Mouse (Mus musculus): Measurements from ENCODE around the gene Ecsit. TPM values are rescaled to one million over a fixed set of nuclear protein-coding genes. Genes with fewer than 3 reads are reported as not detected.

The Ecsit gene
- polyA plus RNA-seq (2015; fragmentation: Nextera tagmentation; extraction: Ambion mirVana), result 40.4 and 42.8 TPM in 2 replicates

GRCm38 (mm10) chr9:22085022-22085834, at the start of gene Ecsit:
TSS of gene Ecsit (minus strand) at chr9:22085438.
- under 1% methylated on average over 48 of the region's 48 CpGs for WGBS
- peak within 1 kb of the TSS; percentile 84 for H3K4me2 ChIP-seq
- no peaks in the 10 kb centered on the region for H3K9me3 ChIP-seq
- peak; percentile 99 for ATAC-seq (ENCODE audit: insufficient read depth, low FRiP score, low read depth)
- peak within 1 kb of the TSS; percentile 58 for H3K9ac ChIP-seq
- peak within 1 kb of the TSS; percentile 88 for H3K27ac ChIP-seq
- H3K4me1 ChIP-seq, result peaks cover 7% of the 10 kb centered on the region; the same call in 1 of the 2 replicates
- H3K4me3 ChIP-seq (replicated peaks), result peak within 1 kb of the TSS; percentile 67
- H3K27me3 ChIP-seq (replicated peaks), result no peaks in the 10 kb centered on the region
- H3K36me3 ChIP-seq, result 0 out of 2 replicates have a peak, but pooled peaks cover 4% of the 10 kb centered on the region

- H3K4me2 ChIP-seq, result no peak overlapping the region
- H3K36me3 ChIP-seq, result no peaks in the 10 kb centered on the region
- no peak for ATAC-seq (ENCODE audit: insufficient read depth, low FRiP score, low read depth)
- H3K27ac ChIP-seq, result no peak overlapping the region
- no peaks in the 10 kb centered on the region for H3K9me3 ChIP-seq
- H3K27me3 ChIP-seq (replicated peaks), result no peaks in the 10 kb centered on the region
- 75% methylated on average over 7 of the region's 7 CpGs for WGBS
- H3K4me1 ChIP-seq, result peaks cover 14% of the 10 kb centered on the region
- H3K9ac ChIP-seq, result no peak overlapping the region
- no peak overlapping the region for H3K4me3 ChIP-seq (replicated peaks)
These were observed 49.1 kb upstream of the Ecsit start for GRCm38 (mm10) chr9:22134246-22134890.

- no peak overlapping the region for H3K9ac ChIP-seq
- 31% methylated on average over 11 of the region's 11 CpGs for WGBS
- H3K27ac ChIP-seq, result peak overlapping the region; percentile 32; the same call in 1 of the 2 replicates
These were observed 47.0 kb upstream of the Ecsit start for GRCm38 (mm10) chr9:22132220-22132619.

GRCm38 (mm10) chr9:22131226-22131981, 46.2 kb upstream of the Ecsit start:
- peak overlapping the region; percentile 32; the same call in 1 of the 2 replicates for H3K27ac ChIP-seq
- H3K4me2 ChIP-seq, result peak overlapping the region; percentile 87

More at GRCm38 (mm10) chr9:22132220-22132619, 47.0 kb upstream of the Ecsit start:
- H3K36me3 ChIP-seq, result no peaks in the 10 kb centered on the region
- H3K9me3 ChIP-seq, result no peaks in the 10 kb centered on the region
- peaks cover 14% of the 10 kb centered on the region for H3K4me1 ChIP-seq
- H3K27me3 ChIP-seq (replicated peaks), result no peaks in the 10 kb centered on the region
- peak overlapping the region; percentile 87 for H3K4me2 ChIP-seq
- peak overlapping the region; percentile 44 for H3K4me3 ChIP-seq (replicated peaks)
- ATAC-seq (ENCODE audit: insufficient read depth, low FRiP score, low read depth), result peak; percentile 9; the same call in 1 of the 2 replicates

GRCm38 (mm10) chr9:22125246-22126027, 40.2 kb upstream of the Ecsit start:
- Histone ChIP-seq H3K27ac (no peak overlapping the region), H3K36me3 (no peaks in the 10 kb centered on the region), H3K27me3 (replicated peaks) (no peaks in the 10 kb centered on the region), H3K4me2 (no peak overlapping the region), H3K4me3 (replicated peaks) (no peak overlapping the region), H3K9me3 (no peaks in the 10 kb centered on the region), H3K4me1 (no peaks in the 10 kb centered on the region), H3K9ac (no peak overlapping the region)
- 90% methylated on average over 15 of the region's 15 CpGs for WGBS
- no peak for ATAC-seq (ENCODE audit: insufficient read depth, low FRiP score, low read depth)

More at GRCm38 (mm10) chr9:22131226-22131981, 46.2 kb upstream of the Ecsit start:
- Histone ChIP-seq H3K36me3 (no peaks in the 10 kb centered on the region), H3K27me3 (replicated peaks) (no peaks in the 10 kb centered on the region), H3K4me1 (peaks cover 14% of the 10 kb centered on the region), H3K4me3 (replicated peaks) (peak overlapping the region; percentile 44), H3K9me3 (no peaks in the 10 kb centered on the region), H3K9ac (peak overlapping the region; percentile 40)
- ATAC-seq (ENCODE audit: insufficient read depth, low FRiP score, low read depth), result peak; percentile 63
- WGBS, result 3% methylated on average over 35 of the region's 35 CpGs

- no peak overlapping the region for H3K27ac ChIP-seq
- H3K9me3 ChIP-seq, result no peaks in the 10 kb centered on the region
- WGBS, result 83% methylated on average over 3 of the region's 3 CpGs
- H3K4me1 ChIP-seq, result no peaks in the 10 kb centered on the region
- ATAC-seq (ENCODE audit: insufficient read depth, low FRiP score, low read depth), result no peak
- no peak overlapping the region for H3K4me3 ChIP-seq (replicated peaks)
- no peak overlapping the region for H3K4me2 ChIP-seq
- H3K36me3 ChIP-seq, result no peaks in the 10 kb centered on the region
- H3K9ac ChIP-seq, result no peak overlapping the region
- no peaks in the 10 kb centered on the region for H3K27me3 ChIP-seq (replicated peaks)
These were observed 38.9 kb upstream of the Ecsit start for GRCm38 (mm10) chr9:22124169-22124568.

- Histone ChIP-seq H3K9ac (no peak overlapping the region), H3K4me3 (replicated peaks) (no peak overlapping the region), H3K36me3 (no peaks in the 10 kb centered on the region), H3K4me1 (no peaks in the 10 kb centered on the region), H3K4me2 (no peak overlapping the region), H3K27me3 (replicated peaks) (no peaks in the 10 kb centered on the region), H3K9me3 (no peaks in the 10 kb centered on the region), H3K27ac (no peak overlapping the region)
- WGBS, result 77% methylated on average over 7 of the region's 7 CpGs
- 0 out of 2 replicates have a peak, but pooled peaks have one; percentile 15 for ATAC-seq (ENCODE audit: insufficient read depth, low FRiP score, low read depth)
These were observed 37.9 kb upstream of the Ecsit start for GRCm38 (mm10) chr9:22123069-22123609.

- Histone ChIP-seq H3K36me3 (no peaks in the 10 kb centered on the region), H3K27me3 (replicated peaks) (no peaks in the 10 kb centered on the region), H3K9me3 (no peaks in the 10 kb centered on the region), H3K4me2 (no peak overlapping the region), H3K4me3 (replicated peaks) (no peak overlapping the region), H3K4me1 (peaks cover 6% of the 10 kb centered on the region; the same call in 1 of the 2 replicates), H3K9ac (no peak overlapping the region), H3K27ac (no peak overlapping the region)
- 66% methylated on average over 3 of the region's 3 CpGs for WGBS
- no peak for ATAC-seq (ENCODE audit: insufficient read depth, low FRiP score, low read depth)
These were observed 36.8 kb upstream of the Ecsit start for GRCm38 (mm10) chr9:22122005-22122404.

GRCm38 (mm10) chr9:22121545-22121944, 36.3 kb upstream of the Ecsit start:
- Histone ChIP-seq H3K36me3 (no peaks in the 10 kb centered on the region), H3K4me1 (peaks cover 6% of the 10 kb centered on the region; the same call in 1 of the 2 replicates), H3K27ac (no peak overlapping the region), H3K4me2 (no peak overlapping the region), H3K4me3 (replicated peaks) (no peak overlapping the region), H3K9ac (no peak overlapping the region), H3K9me3 (no peaks in the 10 kb centered on the region), H3K27me3 (replicated peaks) (no peaks in the 10 kb centered on the region)
- no peak for ATAC-seq (ENCODE audit: insufficient read depth, low FRiP score, low read depth)

GRCm38 (mm10) chr9:22119543-22119942, 34.3 kb upstream of the Ecsit start:
- Histone ChIP-seq H3K4me3 (replicated peaks) (no peak overlapping the region), H3K4me2 (no peak overlapping the region), H3K36me3 (no peaks in the 10 kb centered on the region), H3K27me3 (replicated peaks) (no peaks in the 10 kb centered on the region), H3K9ac (no peak overlapping the region), H3K9me3 (no peaks in the 10 kb centered on the region), H3K4me1 (peaks cover 12% of the 10 kb centered on the region), H3K27ac (no peak overlapping the region)
- 81% methylated on average over 4 of the region's 4 CpGs for WGBS
- no peak for ATAC-seq (ENCODE audit: insufficient read depth, low FRiP score, low read depth)
